Mouse (Mus musculus) limb, embryonic 11.5 days (tissue): Measurements from ENCODE around the gene Plekha7. TPM values are rescaled to one million over a fixed set of nuclear protein-coding genes. Genes with fewer than 3 reads are reported as not detected.

Experiments
- ATAC-seq: fragments of 200-750 bp; cut with Nextera tagmentation; 2 replicates; pipeline ENCODE4 v1.8.0; 2017; ENCODE audit warnings: low read depth; ENCODE audit not compliant: insufficient number of reproducible peaks, low FRiP score, low TSS enrichment
- DNase-seq: peaks from one replicate; pipeline ENCODE4 v3.0.0-alpha.2; 2015; ENCODE audit warnings: low spot score
- H3K27ac ChIP-seq: fragments of 300-500 bp; sonication (generic); replicated peaks from 2 replicates; pipeline ENCODE4 v1.5.1; 2014; ENCODE audit warnings: low read depth, mild to moderate bottlenecking, low read length
- H3K27me3 ChIP-seq: fragments of 300-500 bp; sonication (generic); 2 replicates; pipeline ENCODE4 v1.6.1; 2014; ENCODE audit warnings: mild to moderate bottlenecking, low read length, mixed read lengths; ENCODE audit not compliant: control insufficient read depth, insufficient read depth
- H3K36me3 ChIP-seq: fragments of 300-500 bp; sonication (generic); 2 replicates; pipeline ENCODE4 v1.6.1; 2014; ENCODE audit warnings: mild to moderate bottlenecking, low read length, moderate library complexity, mixed read lengths; ENCODE audit not compliant: control insufficient read depth, insufficient read depth
- H3K4me1 ChIP-seq: fragments of 300-500 bp; sonication (generic); 2 replicates; pipeline ENCODE4 v1.6.1; 2014; ENCODE audit warnings: low read length, mixed read lengths; ENCODE audit not compliant: control insufficient read depth, insufficient read depth
- H3K4me2 ChIP-seq: fragments of 300-500 bp; sonication (generic); 2 replicates; pipeline ENCODE4 v1.6.1; 2014; ENCODE audit warnings: low read depth, mild to moderate bottlenecking, moderate library complexity; ENCODE audit not compliant: severe bottlenecking
- H3K4me3 ChIP-seq: fragments of 300-500 bp; sonication (generic); 2 replicates; pipeline ENCODE4 v1.5.1; 2014; ENCODE audit warnings: low read depth, low read length
- H3K9ac ChIP-seq: fragments of 300-500 bp; sonication (generic); 2 replicates; pipeline ENCODE4 v1.6.1; 2014; ENCODE audit warnings: mild to moderate bottlenecking, low read length
- H3K9me3 ChIP-seq: fragments of 300-500 bp; sonication (generic); 2 replicates; pipeline ENCODE4 v1.6.1; 2016; ENCODE audit warnings: low read length; ENCODE audit not compliant: control insufficient read depth
- WGBS: fragments of 180-500 bp; shearing (Covaris S2); extraction: QIAGEN DNeasy Blood & Tissue Kit; methylation state at CpG from one replicate; pipeline ENCODE4 v1.1.7; 2014; 5-methylcytosine and 5-hydroxymethylcytosine counted together
- polyA plus RNA-seq: library from polyadenylated mRNA; unstranded; fragments of >200 nt; fragmentation: Nextera tagmentation; extraction: Ambion mirVana; gene quantifications from 2 replicates; pipeline ENCODE4 v1.2.1, GENCODE M21; 2014

The Plekha7 gene
- 3.7 and 4.0 TPM in 2 replicates for polyA plus RNA-seq

DNA sequence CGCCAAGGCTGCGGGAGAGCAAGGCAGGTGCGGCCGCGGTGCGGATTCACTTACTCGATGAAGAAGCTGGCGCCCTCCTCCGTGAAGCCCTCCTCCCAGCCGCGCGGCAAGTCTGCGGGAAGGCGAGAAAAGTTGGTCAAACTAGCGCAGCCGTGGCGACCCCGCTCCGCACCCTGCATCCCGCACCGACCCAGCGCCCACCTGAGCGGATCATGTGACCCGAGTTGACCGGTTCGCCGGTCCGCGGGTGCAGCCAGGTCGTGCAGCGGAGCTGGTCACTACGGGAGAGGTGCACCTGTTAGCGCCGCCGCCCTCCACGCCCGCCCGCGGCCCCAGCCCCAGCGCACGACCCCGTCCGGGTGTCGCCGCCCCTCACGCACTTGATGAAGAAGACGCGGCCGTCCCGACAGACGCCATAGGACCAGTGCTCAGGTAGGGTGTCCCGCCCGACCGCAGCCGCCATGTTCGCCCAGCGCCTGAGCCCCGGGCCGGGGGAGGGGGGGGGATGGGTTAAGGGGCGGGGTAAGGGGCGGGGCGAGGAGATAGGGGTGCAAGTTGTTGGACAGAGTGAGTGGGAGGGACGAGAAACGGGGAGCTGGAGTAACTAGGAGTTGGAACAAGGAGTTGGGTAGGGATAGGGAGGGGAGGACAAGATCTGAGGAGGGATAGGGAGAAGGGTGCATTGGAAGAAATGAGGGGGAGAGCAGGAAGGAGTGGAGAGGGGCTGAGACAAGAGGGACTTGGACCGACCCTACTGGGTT, at the start of gene Plekha7:
TSS of gene Plekha7 (minus strand) at position 506 of the 761 bp plus-strand sequence.
- peak within 1 kb of the TSS; percentile 100 for H3K4me2 ChIP-seq
- peaks cover 10% of the 10 kb centered on the region; the same call in 1 of the 2 replicates for H3K27me3 ChIP-seq
- no peaks in the 10 kb centered on the region for H3K36me3 ChIP-seq
- H3K27ac ChIP-seq: no peak within 1 kb of the TSS
- WGBS: under 1% methylated on average over 64 of the region's 65 CpGs
- H3K9ac ChIP-seq: 0 out of 2 replicates have a peak within 1 kb of the TSS, but pooled peaks have one; percentile 38
- H3K4me3 ChIP-seq: peak within 1 kb of the TSS; percentile 61
- no peaks in the 10 kb centered on the region for H3K9me3 ChIP-seq
- peak; percentile 77 for DNase-seq
- ATAC-seq: peak; percentile 77
- H3K4me1 ChIP-seq: peaks cover 3% of the 10 kb centered on the region; the same call in 1 of the 2 replicates

DNA sequence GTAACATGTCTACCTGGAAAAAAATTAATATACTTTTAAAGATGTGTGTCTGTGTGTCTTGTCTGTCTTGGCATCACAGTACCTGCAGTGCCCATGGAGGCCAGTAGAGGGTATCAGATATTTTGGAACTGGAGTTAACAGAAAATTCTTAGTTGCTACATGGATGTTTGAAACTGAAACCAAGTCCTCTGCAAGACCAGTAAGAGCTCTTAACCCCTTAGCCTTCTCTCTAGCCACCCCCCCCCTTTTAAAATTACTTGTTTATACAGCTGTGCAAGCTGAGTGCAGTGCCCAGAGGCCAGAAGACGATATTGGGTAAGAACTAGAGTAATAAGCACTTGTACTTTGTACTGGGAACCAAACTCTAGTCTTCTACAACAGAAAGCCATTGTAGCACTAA, 28.1 kb upstream of the Plekha7 start:
- ATAC-seq (no peak), DNase-seq (peak; percentile 60)
- H3K27ac ChIP-seq: no peak overlapping the region
- 0 out of 2 replicates have a peak, but pooled peaks cover 2% of the 10 kb centered on the region for H3K4me1 ChIP-seq
- H3K27me3 ChIP-seq: no peaks in the 10 kb centered on the region
- no peak overlapping the region for H3K4me2 ChIP-seq
- H3K9me3 ChIP-seq: no peaks in the 10 kb centered on the region
- no peak overlapping the region for H3K4me3 ChIP-seq
- no peak overlapping the region for H3K9ac ChIP-seq
- H3K36me3 ChIP-seq: peaks cover 2% of the 10 kb centered on the region; the same call in 1 of the 2 replicates
- 75% methylated on average over 1 of the region's 1 CpGs for WGBS

DNA sequence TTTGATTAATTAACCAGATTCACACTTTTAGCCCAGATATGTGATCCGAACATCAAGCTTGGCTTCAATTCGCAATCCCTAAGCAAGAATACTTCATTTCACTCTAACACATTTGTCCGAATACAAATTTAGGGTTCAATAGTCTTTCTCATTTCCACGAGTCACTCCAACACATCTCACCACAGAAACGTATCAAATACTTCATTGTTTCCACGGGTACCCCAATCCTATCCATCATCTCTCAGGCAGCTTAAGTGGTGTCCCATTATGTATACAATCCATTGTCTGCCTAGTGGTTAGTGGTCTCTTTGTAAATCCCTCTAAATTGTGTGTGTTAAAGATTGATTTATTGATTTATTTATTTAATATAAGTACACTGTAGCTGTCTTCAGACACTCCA, 27.0 kb upstream of the Plekha7 start:
- DNase-seq (no peak), ATAC-seq (no peak)
- Histone ChIP-seq H3K9me3 (no peaks in the 10 kb centered on the region), H3K4me1 (0 out of 2 replicates have a peak, but pooled peaks cover 2% of the 10 kb centered on the region), H3K27ac (no peak overlapping the region), H3K4me2 (no peak overlapping the region; the same call in 1 of the 2 replicates), H3K27me3 (no peaks in the 10 kb centered on the region), H3K36me3 (peaks cover 8% of the 10 kb centered on the region), H3K9ac (no peak overlapping the region), H3K4me3 (no peak overlapping the region; the same call in 1 of the 2 replicates)
- 88% methylated on average over 6 of the region's 6 CpGs for WGBS

DNA sequence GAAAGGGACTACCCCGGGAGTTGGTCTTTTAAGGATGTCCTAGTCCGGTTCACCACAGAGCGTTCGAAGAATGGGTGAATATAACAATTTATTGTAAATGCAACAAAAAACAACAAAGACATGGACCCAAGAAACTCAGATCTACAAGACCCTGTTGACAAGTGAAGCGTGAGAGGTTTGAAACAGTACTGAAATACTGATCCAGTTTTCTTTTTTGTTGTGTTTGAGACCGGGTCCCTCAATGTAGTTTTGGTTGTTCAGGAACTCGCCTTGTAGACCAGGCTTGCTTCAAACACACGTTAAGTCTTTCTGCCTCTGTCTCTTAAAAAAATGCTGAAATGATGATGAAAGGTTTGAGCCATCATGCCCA, 26.5 kb upstream of the Plekha7 start:
- DNase-seq (no peak), ATAC-seq (no peak)
- H3K27ac ChIP-seq: peak overlapping the region; percentile 10; the same call in 1 of the 2 replicates
- peaks cover 13% of the 10 kb centered on the region for H3K36me3 ChIP-seq
- WGBS: 22% methylated on average over 8 of the region's 8 CpGs
- H3K9me3 ChIP-seq: no peaks in the 10 kb centered on the region
- peak overlapping the region; percentile 83 for H3K9ac ChIP-seq
- H3K27me3 ChIP-seq: no peaks in the 10 kb centered on the region
- peak overlapping the region; percentile 67 for H3K4me3 ChIP-seq
- H3K4me2 ChIP-seq: peak overlapping the region; percentile 62
- H3K4me1 ChIP-seq: 0 out of 2 replicates have a peak, but pooled peaks cover 2% of the 10 kb centered on the region

DNA sequence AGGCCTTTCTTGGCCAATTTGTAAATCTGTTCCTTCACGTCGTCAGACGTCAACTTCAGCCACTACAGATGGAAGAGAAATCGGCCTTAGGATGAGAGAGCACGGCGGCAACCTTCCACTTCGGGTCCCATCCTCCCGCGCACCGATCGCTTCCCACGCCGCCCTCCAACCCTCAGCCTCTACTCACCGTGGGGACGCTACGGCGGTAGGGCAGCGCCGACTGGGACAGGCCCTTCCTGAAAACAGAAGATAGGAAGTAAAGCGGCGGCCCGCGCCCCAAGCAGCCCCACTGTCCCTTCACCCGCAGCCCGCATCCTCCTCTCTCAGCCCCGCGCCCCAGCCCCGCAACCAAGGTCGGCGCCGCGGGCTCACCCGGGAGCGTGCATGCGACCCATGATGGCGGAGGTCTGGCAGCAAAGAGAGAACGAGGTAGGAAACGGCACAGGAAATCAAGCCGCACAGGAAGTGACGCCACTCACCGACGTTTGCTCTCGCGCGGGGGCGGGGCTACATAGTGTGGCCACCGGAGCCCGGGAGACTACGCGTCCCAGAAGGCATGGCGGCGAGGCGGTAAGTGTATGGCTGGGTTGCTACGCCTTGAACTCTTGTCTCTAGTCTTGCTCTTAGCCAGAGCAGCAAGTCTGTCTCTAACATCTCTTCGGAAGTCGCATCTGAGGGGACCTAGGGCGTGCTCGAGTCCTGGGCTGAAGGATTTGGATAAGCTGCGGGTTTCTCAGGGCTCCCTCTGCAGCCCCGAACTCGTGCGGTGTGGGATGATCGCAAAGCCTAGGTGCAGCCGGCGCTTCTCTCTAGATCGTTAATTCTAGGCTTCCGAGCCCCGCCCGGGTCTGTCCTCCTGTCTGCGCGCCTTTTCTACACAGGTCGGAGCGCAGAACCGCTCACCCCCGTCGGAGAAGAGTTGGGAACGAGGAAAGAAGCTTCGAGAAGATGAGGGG, 25.8 kb upstream of the Plekha7 start, which contains the start of gene Rps13:
TSS of gene Rps13 (minus strand) at position 483 of the 956 bp plus-strand sequence.
- no peaks in the 10 kb centered on the region for H3K27me3 ChIP-seq
- peak within 1 kb of the TSS; percentile 62 for H3K4me2 ChIP-seq
- no peaks in the 10 kb centered on the region for H3K9me3 ChIP-seq
- DNase-seq (peak; percentile 98), ATAC-seq (peak; percentile 98)
- H3K9ac ChIP-seq: peak within 1 kb of the TSS; percentile 83
- 0 out of 2 replicates have a peak, but pooled peaks cover 2% of the 10 kb centered on the region for H3K4me1 ChIP-seq
- H3K36me3 ChIP-seq: peaks cover 13% of the 10 kb centered on the region
- WGBS: under 1% methylated on average over 78 of the region's 78 CpGs
- peak within 1 kb of the TSS; percentile 67 for H3K4me3 ChIP-seq
- peak within 1 kb of the TSS; percentile 10; the same call in 1 of the 2 replicates for H3K27ac ChIP-seq

DNA sequence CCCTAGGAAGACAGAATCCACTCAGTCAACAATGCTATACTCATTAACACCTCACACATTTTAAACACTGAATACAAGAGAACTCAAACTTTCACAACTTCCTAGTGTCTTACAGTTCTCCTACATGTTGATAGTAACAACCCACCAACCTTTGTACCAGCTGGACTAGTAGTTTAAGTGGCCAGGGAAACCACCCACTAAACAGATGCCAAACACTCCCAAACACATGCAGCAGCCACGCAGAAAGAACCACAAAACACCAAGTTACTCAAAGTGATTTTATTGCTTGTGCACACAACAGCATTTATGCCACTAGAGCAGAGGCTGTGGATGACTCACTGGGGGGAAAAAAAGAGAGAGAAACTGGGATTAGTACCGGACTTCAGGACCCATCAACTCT, 23.1 kb upstream of the Plekha7 start:
- H3K27me3 ChIP-seq: no peaks in the 10 kb centered on the region
- no peak overlapping the region for H3K9ac ChIP-seq
- 0 out of 2 replicates have a peak, but pooled peaks cover 2% of the 10 kb centered on the region for H3K4me1 ChIP-seq
- H3K27ac ChIP-seq: no peak overlapping the region
- DNase-seq (no peak), ATAC-seq (no peak)
- no peak overlapping the region for H3K4me2 ChIP-seq
- H3K4me3 ChIP-seq: no peak overlapping the region
- peaks cover 13% of the 10 kb centered on the region for H3K36me3 ChIP-seq
- WGBS: 97% methylated on average over 2 of the region's 2 CpGs
- H3K9me3 ChIP-seq: no peaks in the 10 kb centered on the region

DNA sequence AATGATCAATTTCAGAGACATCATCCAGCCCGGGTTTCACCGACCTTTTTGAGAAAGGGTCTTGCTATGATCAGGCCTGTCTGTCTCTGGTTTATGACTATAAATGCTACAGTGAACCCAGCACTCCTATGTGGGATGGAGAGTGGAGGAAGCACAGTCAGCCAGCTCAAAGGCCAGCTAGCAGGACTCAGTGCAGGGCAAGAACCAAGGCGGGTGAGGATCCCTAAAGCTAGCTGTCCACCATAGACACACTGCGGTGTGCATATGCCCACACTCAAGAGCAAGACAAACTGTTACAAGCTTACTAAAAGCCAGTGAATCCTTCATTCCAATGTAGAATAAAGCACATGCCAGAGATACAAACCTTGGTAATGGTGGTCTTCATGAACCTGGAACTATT, 21.7 kb upstream of the Plekha7 start:
- whole genome bisulfite sequencing: 94% methylated on average over 4 of the region's 4 CpGs
- no peak overlapping the region for H3K4me2 ChIP-seq
- ATAC-seq (no peak), DNase-seq (no peak)
- H3K27me3 ChIP-seq: no peaks in the 10 kb centered on the region
- no peak overlapping the region for H3K9ac ChIP-seq
- H3K36me3 ChIP-seq: peaks cover 13% of the 10 kb centered on the region
- no peaks in the 10 kb centered on the region for H3K9me3 ChIP-seq
- H3K4me3 ChIP-seq: no peak overlapping the region
- 0 out of 2 replicates have a peak, but pooled peaks cover 2% of the 10 kb centered on the region for H3K4me1 ChIP-seq
- H3K27ac ChIP-seq: no peak overlapping the region

DNA sequence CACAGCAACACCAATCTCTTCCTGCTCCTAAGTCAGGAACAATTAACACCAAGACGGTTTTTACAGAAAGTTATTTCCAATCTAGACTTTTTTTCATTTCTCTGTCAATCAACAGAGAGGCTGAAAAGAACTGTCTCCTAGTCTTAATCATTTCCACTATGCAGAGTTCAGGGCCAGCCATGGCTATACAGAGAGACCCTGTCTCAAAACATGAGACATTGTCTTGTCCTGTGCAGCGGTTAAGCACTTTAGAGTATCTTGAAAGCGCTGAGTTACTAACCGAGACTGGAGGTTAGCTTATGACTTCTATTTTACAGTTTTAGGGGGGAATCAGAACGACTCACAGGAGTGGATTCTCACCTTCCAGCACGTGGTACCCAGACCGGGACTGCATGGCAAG, 20.6 kb upstream of the Plekha7 start:
- no peak overlapping the region for H3K4me2 ChIP-seq
- 78% methylated on average over 7 of the region's 7 CpGs for WGBS
- H3K27me3 ChIP-seq: no peaks in the 10 kb centered on the region
- H3K4me1 ChIP-seq: 0 out of 2 replicates have a peak, but pooled peaks cover 2% of the 10 kb centered on the region
- no peak for ATAC-seq
- no peak overlapping the region for H3K27ac ChIP-seq
- no peak overlapping the region for H3K4me3 ChIP-seq
- peaks cover 13% of the 10 kb centered on the region for H3K36me3 ChIP-seq
- no peaks in the 10 kb centered on the region for H3K9me3 ChIP-seq
- no peak overlapping the region for H3K9ac ChIP-seq
- no peak for DNase-seq
